Mouse (Mus musculus) B cell, adult 2 months (primary cell): Measurements from ENCODE around the gene Bckdhb.
"Not testable (repeated sequence)": the region's sequence is repeated elsewhere in the genome, so short reads cannot be mapped to it uniquely, and the experiment has no call there.

Source experiments
- DNase-seq, 2 experiments: peaks; one replicate each; pipeline ENCODE4 v3.0.0; 2022

Bckdhb gene

GRCm38 (mm10) chr9:83924878-83925687 lies at the start of gene Bckdhb:
Gene Bckdhb (plus strand): TSS chr9:83925145.
- DNase-seq: peak; percentile 94 to 95

GRCm38 (mm10) chr9:83882191-83882590 lies 42.8 kb upstream of the Bckdhb start:
- DNase-seq: no peak

GRCm38 (mm10) chr9:83886149-83886548 lies 38.8 kb upstream of the Bckdhb start:
- no peak for DNase-seq

GRCm38 (mm10) chr9:83888214-83888613 lies 36.7 kb upstream of the Bckdhb start:
- no peak for DNase-seq

GRCm38 (mm10) chr9:83893073-83893472 lies 31.9 kb upstream of the Bckdhb start:
- no peak for DNase-seq

GRCm38 (mm10) chr9:83893767-83894330 lies 31.1 kb upstream of the Bckdhb start:
- DNase-seq: no peak

- DNase-seq: no peak
Observed at GRCm38 (mm10) chr9:83902086-83902485, 22.9 kb upstream of the Bckdhb start.

- peak; percentile 2 to 3 for DNase-seq
Observed at GRCm38 (mm10) chr9:83905820-83906219, 19.1 kb upstream of the Bckdhb start.

GRCm38 (mm10) chr9:83907017-83907416 lies 17.9 kb upstream of the Bckdhb start:
- DNase-seq: no peak

GRCm38 (mm10) chr9:83909836-83910235 lies 15.1 kb upstream of the Bckdhb start:
- DNase-seq: no peak

- DNase-seq: no peak
Observed at GRCm38 (mm10) chr9:83910926-83911325, 14.0 kb upstream of the Bckdhb start.

GRCm38 (mm10) chr9:83922076-83922475 lies 2.9 kb upstream of the Bckdhb start:
- no peak for DNase-seq

- no peak for DNase-seq
Observed at GRCm38 (mm10) chr9:83924356-83924755, 589 bp upstream of the Bckdhb start.

GRCm38 (mm10) chr9:83925688-83926041 lies 720 bp downstream of the Bckdhb start:
- no peak for DNase-seq

- DNase-seq: no peak
Observed at GRCm38 (mm10) chr9:83926302-83926701, 1.4 kb downstream of the Bckdhb start.

- DNase-seq: not testable (repeated sequence)
Observed at GRCm38 (mm10) chr9:83939501-83939900, 14.6 kb downstream of the Bckdhb start.

- DNase-seq: no peak
Observed at GRCm38 (mm10) chr9:83940016-83940415, 15.1 kb downstream of the Bckdhb start.

GRCm38 (mm10) chr9:83940537-83941363 lies 15.8 kb downstream of the Bckdhb start:
- no peak for DNase-seq

- DNase-seq: no peak
Observed at GRCm38 (mm10) chr9:83951336-83951735, 26.4 kb downstream of the Bckdhb start.

- DNase-seq: peak; percentile 78 to 79
Observed at GRCm38 (mm10) chr9:83956632-83957314, 31.8 kb downstream of the Bckdhb start.

- DNase-seq: no peak
Observed at GRCm38 (mm10) chr9:83962098-83963086, 37.4 kb downstream of the Bckdhb start.

GRCm38 (mm10) chr9:83963296-83963695 lies 38.4 kb downstream of the Bckdhb start:
- no peak for DNase-seq
